Comparison of ENCODE assay signal across 23 mouse cellular contexts in genomic region chr15:77230144-77230543, GRCm38 (mm10).
DNase-seq lines count a peak whose midpoint lies in the region; ATAC-seq and TF ChIP-seq lines count a peak whose summit lies in the region.
"Had no signal": no experiment of that assay in that cellular context is flagged by ENCODE, and none has a peak within 500 bp of the region (broad histone marks: within the 10 kb centered on the region; RNA-seq: fewer than 3 reads in every experiment).

No protein-coding gene starts in this region.

- H3K4me1 ChIP-seq in heart, adult 2 months (ENCODE audit: control insufficient read depth, insufficient read depth, low read length) = peaks cover 9% of the 10 kb centered on the region
- peaks cover 38% of the 10 kb centered on the region for H3K4me1 ChIP-seq in heart, embryonic 10.5 days
- peaks cover 5% of the 10 kb centered on the region; the same call in 1 of the 2 replicates for H3K4me1 ChIP-seq in kidney, postnatal 0 days (replicated peaks; ENCODE audit: insufficient read depth, low read length)
- H3K4me1 ChIP-seq in kidney, adult 2 months (ENCODE audit: control insufficient read depth, insufficient read depth, low read length) = peaks cover 4% of the 10 kb centered on the region; the same call in 1 of the 2 replicates
- H3K4me1 ChIP-seq in midbrain, postnatal 0 days (ENCODE audit: insufficient read depth, low read length) = peaks cover 5% of the 10 kb centered on the region; the same call in 1 of the 2 replicates
- H3K4me1 ChIP-seq in midbrain, embryonic 15.5 days = peaks cover 14% of the 10 kb centered on the region; the same call in 1 of the 2 replicates
- H3K4me1 ChIP-seq in stomach, postnatal 0 days (replicated peaks; ENCODE audit: control insufficient read depth, insufficient read depth) = peaks cover 2% of the 10 kb centered on the region; the same call in 1 of the 2 replicates

- H3K79me2 ChIP-seq in heart, adult 2 months (replicated peaks; ENCODE audit: control insufficient read depth, insufficient read depth, low read length) = 0 out of 2 replicates have a peak, but pooled peaks cover 1% of the 10 kb centered on the region

- TF ChIP-seq CTCF in heart, adult 2 months (IDR thresholded peaks at IDR 0.05) = peak; percentile 51
- TF ChIP-seq CTCF in kidney, postnatal 0 days (IDR thresholded peaks at IDR 0.05; ENCODE audit: low read depth) = peak; percentile 30; the same call in 1 of the 2 replicates
- no peak for TF ChIP-seq CTCF in kidney, adult 2 months (conservative IDR thresholded peaks at IDR 0.05; ENCODE audit: insufficient read depth, insufficient read length, low read depth, low read length)
- TF ChIP-seq CTCF in midbrain, postnatal 0 days (IDR thresholded peaks at IDR 0.05) = peak; percentile 46
- TF ChIP-seq CTCF in stomach, postnatal 0 days (IDR thresholded peaks at IDR 0.05; ENCODE audit: low read depth) = peak; percentile 40

- no peak for ATAC-seq in kidney, postnatal 0 days (replicated peaks; ENCODE audit: low FRiP score, low read depth)
- no peak for ATAC-seq in midbrain, postnatal 0 days (ENCODE audit: low FRiP score)
- ATAC-seq in midbrain, embryonic 15.5 days (replicated peaks) = no peak
- no peak for ATAC-seq in stomach, postnatal 0 days (ENCODE audit: low FRiP score, low TSS enrichment)
- ATAC-seq: CD4-positive, CD25-positive, alpha-beta regulatory T cell, adult 4 months; forebrain, embryonic 14.5 days; intestine, embryonic 15.5 days had no signal

- H3K9me3 ChIP-seq in heart, embryonic 10.5 days = no peaks in the 10 kb centered on the region
- no peaks in the 10 kb centered on the region for H3K9me3 ChIP-seq in kidney, postnatal 0 days (replicated peaks; ENCODE audit: low read length)
- no peaks in the 10 kb centered on the region for H3K9me3 ChIP-seq in midbrain, postnatal 0 days (ENCODE audit: low read length)
- H3K9me3 ChIP-seq in midbrain, embryonic 15.5 days = no peaks in the 10 kb centered on the region
- no peaks in the 10 kb centered on the region for H3K9me3 ChIP-seq in stomach, postnatal 0 days (ENCODE audit: control insufficient read depth, low read length)
- H3K9me3 ChIP-seq: embryonic facial prominence, embryonic 10.5 days; G1E; heart, embryonic 13.5 days; hindbrain, embryonic 12.5 days; intestine, embryonic 15.5 days had no signal

- no peaks in the 10 kb centered on the region for H3K27me3 ChIP-seq in heart, adult 2 months (ENCODE audit: control insufficient read depth, insufficient read depth, low read length)
- no peaks in the 10 kb centered on the region for H3K27me3 ChIP-seq in heart, embryonic 10.5 days (ENCODE audit: insufficient read depth, poor library complexity, severe bottlenecking)
- H3K27me3 ChIP-seq in kidney, postnatal 0 days (ENCODE audit: insufficient read depth, low read length) = no peaks in the 10 kb centered on the region
- no peaks in the 10 kb centered on the region for H3K27me3 ChIP-seq in kidney, adult 2 months (replicated peaks; ENCODE audit: control insufficient read depth, insufficient read depth, low read length)
- H3K27me3 ChIP-seq in midbrain, postnatal 0 days (ENCODE audit: insufficient read depth, low read length) = no peaks in the 10 kb centered on the region
- H3K27me3 ChIP-seq in midbrain, embryonic 15.5 days (replicated peaks) = no peaks in the 10 kb centered on the region
- H3K27me3 ChIP-seq in stomach, postnatal 0 days (ENCODE audit: control insufficient read depth, insufficient read depth, low read length) = no peaks in the 10 kb centered on the region
- H3K27me3 ChIP-seq: heart, embryonic 13.5 days; hindbrain, embryonic 12.5 days; intestine, embryonic 15.5 days had no signal

- no peak overlapping the region for H3K9ac ChIP-seq in heart, adult 2 months (ENCODE audit: low read depth, low read length)
- H3K9ac ChIP-seq in kidney, postnatal 0 days (ENCODE audit: low read depth, low read length) = no peak overlapping the region
- no peak overlapping the region for H3K9ac ChIP-seq in midbrain, postnatal 0 days (replicated peaks; ENCODE audit: low read length, poor library complexity, severe bottlenecking)
- H3K9ac ChIP-seq in midbrain, embryonic 15.5 days = no peak overlapping the region
- no peak overlapping the region for H3K9ac ChIP-seq in stomach, postnatal 0 days (ENCODE audit: low read length)
- H3K9ac ChIP-seq: hindbrain, embryonic 12.5 days; intestine, embryonic 15.5 days had no signal

- no peak for TF ChIP-seq EP300 in heart, adult 2 months (IDR thresholded peaks at IDR 0.05; ENCODE audit: insufficient read depth, low read depth, low read length)
- TF ChIP-seq EP300 in stomach, postnatal 0 days (optimal IDR thresholded peaks at IDR 0.05) = no peak

- WGBS in heart, adult 2 months = 86% methylated on average over 3 of the region's 3 CpGs
- WGBS in heart, embryonic 10.5 days = 75% methylated on average over 3 of the region's 3 CpGs
- WGBS in kidney, postnatal 0 days = 61% methylated on average over 3 of the region's 3 CpGs
- 86% methylated on average over 3 of the region's 3 CpGs for WGBS in kidney, adult 2 months
- 82% methylated on average over 3 of the region's 3 CpGs for WGBS in midbrain, postnatal 0 days
- 85% methylated on average over 3 of the region's 3 CpGs for WGBS in midbrain, embryonic 15.5 days
- 63% methylated on average over 3 of the region's 3 CpGs for WGBS in stomach, postnatal 0 days

- H3K4me3 ChIP-seq in heart, adult 2 months = no peak overlapping the region
- H3K4me3 ChIP-seq in heart, embryonic 10.5 days = no peak overlapping the region
- H3K4me3 ChIP-seq in kidney, postnatal 0 days (replicated peaks; ENCODE audit: low read depth, low read length) = no peak overlapping the region
- H3K4me3 ChIP-seq in kidney, adult 2 months (ENCODE audit: insufficient read depth, low read depth, low read length) = no peak overlapping the region
- no peak overlapping the region for H3K4me3 ChIP-seq in midbrain, postnatal 0 days (ENCODE audit: low read depth, low read length)
- H3K4me3 ChIP-seq in midbrain, embryonic 15.5 days = no peak overlapping the region
- H3K4me3 ChIP-seq in stomach, postnatal 0 days (ENCODE audit: low read depth, low read length) = no peak overlapping the region
- H3K4me3 ChIP-seq: embryonic facial prominence, embryonic 10.5 days; heart, embryonic 13.5 days; hindbrain, embryonic 12.5 days; intestine, embryonic 15.5 days had no signal

- no peak for TF ChIP-seq POLR2A in heart, adult 2 months (IDR thresholded peaks at IDR 0.05; ENCODE audit: insufficient read depth, low read depth, low read length)
- no peak for TF ChIP-seq POLR2A in kidney, adult 2 months (IDR thresholded peaks at IDR 0.05; ENCODE audit: low read depth, low read length)

- peaks cover 10% of the 10 kb centered on the region for H3K36me3 ChIP-seq in heart, adult 2 months (ENCODE audit: control insufficient read depth, insufficient read depth, low read length)
- H3K36me3 ChIP-seq in heart, embryonic 10.5 days = peaks cover 6% of the 10 kb centered on the region; the same call in 1 of the 2 replicates
- no peaks in the 10 kb centered on the region for H3K36me3 ChIP-seq in kidney, postnatal 0 days (ENCODE audit: insufficient read depth, low read length)
- H3K36me3 ChIP-seq in kidney, adult 2 months (ENCODE audit: control insufficient read depth, insufficient read depth, low read length) = no peaks in the 10 kb centered on the region
- no peaks in the 10 kb centered on the region for H3K36me3 ChIP-seq in midbrain, postnatal 0 days (ENCODE audit: insufficient read depth, low read length)
- H3K36me3 ChIP-seq in midbrain, embryonic 15.5 days (replicated peaks) = no peaks in the 10 kb centered on the region
- H3K36me3 ChIP-seq in stomach, postnatal 0 days (ENCODE audit: control insufficient read depth, insufficient read depth, low read length) = no peaks in the 10 kb centered on the region
- H3K36me3 ChIP-seq: G1E; hindbrain, embryonic 12.5 days; intestine, embryonic 15.5 days had no signal

- H3K27ac ChIP-seq in heart, adult 2 months = no peak overlapping the region; the same call in 1 of the 2 replicates
- H3K27ac ChIP-seq in heart, embryonic 10.5 days = no peak overlapping the region
- no peak overlapping the region for H3K27ac ChIP-seq in kidney, postnatal 0 days
- H3K27ac ChIP-seq in kidney, adult 2 months (ENCODE audit: insufficient read depth, low read depth, low read length) = no peak overlapping the region
- no peak overlapping the region for H3K27ac ChIP-seq in midbrain, postnatal 0 days (ENCODE audit: low read depth, low read length)
- H3K27ac ChIP-seq in midbrain, embryonic 15.5 days = no peak overlapping the region
- no peak overlapping the region for H3K27ac ChIP-seq in stomach, postnatal 0 days (replicated peaks)
- H3K27ac ChIP-seq: embryonic facial prominence, embryonic 10.5 days; heart, embryonic 13.5 days; hindbrain, embryonic 12.5 days; intestine, embryonic 15.5 days had no signal

- intact Hi-C loops in heart, adult 2 months (cut with DNase I) = no loop called here

- no peak for DNase-seq in heart, adult 2 months
- no peak for DNase-seq in heart, embryonic 10.5 days (ENCODE audit: low spot score)
- no peak for DNase-seq in kidney, postnatal 0 days (ENCODE audit: low spot score)
- no peak for DNase-seq in kidney, adult 2 months
- no peak for DNase-seq in midbrain, postnatal 0 days (ENCODE audit: low spot score)
- no peak for DNase-seq in stomach, postnatal 0 days (ENCODE audit: low spot score)
- DNase-seq in cerebellum, postnatal 25 days = no peak
- DNase-seq: adrenal gland, postnatal 10 days; B cell, adult 2 months; cerebellum, adult 11-12 months; cerebellum, adult 9-10 months; cerebellum, postnatal 36 days; gastrocnemius, postnatal 25 days; heart, postnatal 10 days; heart, postnatal 4 days had no signal

- no peak overlapping the region for H3K4me2 ChIP-seq in kidney, postnatal 0 days (ENCODE audit: low read length)
- H3K4me2 ChIP-seq in midbrain, postnatal 0 days (ENCODE audit: low read depth, low read length, poor library complexity, severe bottlenecking) = no peak overlapping the region
- H3K4me2 ChIP-seq in midbrain, embryonic 15.5 days = no peak overlapping the region
- H3K4me2 ChIP-seq in stomach, postnatal 0 days (replicated peaks; ENCODE audit: low read depth) = no peak overlapping the region
- H3K4me2 ChIP-seq: heart, embryonic 13.5 days; hindbrain, embryonic 12.5 days; intestine, embryonic 15.5 days had no signal
